Mouse (Mus musculus) fat pad, adult 2 months (tissue): ENCODE data around the gene Birc7.

Experiments
- DNase-seq: peaks from one replicate; pipeline ENCODE4 v3.0.0-alpha.2; 2011; ENCODE audit warnings: low read depth, low spot score; ENCODE audit errors: extremely low read depth

The Birc7 gene

DNA sequence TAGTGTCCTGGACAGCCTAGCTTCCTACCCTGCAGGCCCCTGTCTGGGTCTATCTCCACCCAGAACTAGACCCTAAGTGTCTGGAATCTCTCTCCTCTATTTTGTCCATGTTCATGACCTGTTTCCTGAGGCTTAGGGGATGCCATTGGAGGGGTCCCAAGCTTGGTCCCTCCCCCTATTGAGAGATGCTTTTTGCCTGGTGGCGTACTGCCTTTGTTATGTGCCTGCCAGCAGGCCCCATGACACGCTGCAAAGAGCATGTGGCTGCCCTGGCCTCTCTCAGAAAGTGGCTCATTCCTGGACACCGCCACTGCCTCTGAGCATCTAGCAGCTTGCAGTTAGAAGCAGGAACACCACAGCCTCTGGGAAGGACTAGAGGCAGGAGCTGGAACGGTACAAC, at the start of gene Birc7:
Gene Birc7, plus strand, starts transcription at position 301 of the 400 bp plus-strand sequence.
- DNase-seq: no peak

DNA sequence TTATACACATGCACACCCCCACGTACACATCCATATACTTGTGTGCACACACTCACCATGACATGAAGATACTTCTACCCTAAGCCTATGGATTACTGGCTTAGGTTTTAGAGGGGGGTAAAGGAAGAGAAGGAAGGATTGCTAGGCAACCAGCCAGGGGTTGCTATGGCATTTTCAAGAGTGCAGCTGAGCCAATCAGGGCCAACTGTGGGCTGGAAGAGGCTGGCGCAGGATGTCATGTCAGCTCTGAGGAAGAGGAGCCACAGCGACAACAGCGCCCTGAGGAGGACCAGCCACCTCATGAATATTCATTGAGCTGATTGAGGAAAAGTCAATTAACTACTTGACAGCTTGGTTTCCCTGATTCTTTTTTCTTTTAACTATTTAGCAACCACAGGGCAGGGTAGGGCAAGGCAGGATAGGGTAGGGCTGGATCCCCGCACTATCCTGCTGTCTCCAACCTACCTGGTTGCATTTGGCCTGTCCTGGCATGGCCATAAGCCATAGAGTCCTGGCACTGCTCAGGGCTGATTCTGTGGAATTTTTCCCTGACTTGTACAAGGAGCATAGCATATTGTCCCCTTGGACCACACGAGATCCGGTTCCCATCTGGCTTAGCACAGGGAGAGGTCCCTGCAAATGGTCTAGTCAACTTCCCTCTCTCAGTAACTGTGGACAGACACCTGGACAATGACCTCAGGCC, 49.3 kb upstream of the Birc7 start:
- DNase-seq: no peak

GRCm38 (mm10) chr2:180881281-180881680, 47.5 kb upstream of the Birc7 start:
- no peak for DNase-seq

DNA sequence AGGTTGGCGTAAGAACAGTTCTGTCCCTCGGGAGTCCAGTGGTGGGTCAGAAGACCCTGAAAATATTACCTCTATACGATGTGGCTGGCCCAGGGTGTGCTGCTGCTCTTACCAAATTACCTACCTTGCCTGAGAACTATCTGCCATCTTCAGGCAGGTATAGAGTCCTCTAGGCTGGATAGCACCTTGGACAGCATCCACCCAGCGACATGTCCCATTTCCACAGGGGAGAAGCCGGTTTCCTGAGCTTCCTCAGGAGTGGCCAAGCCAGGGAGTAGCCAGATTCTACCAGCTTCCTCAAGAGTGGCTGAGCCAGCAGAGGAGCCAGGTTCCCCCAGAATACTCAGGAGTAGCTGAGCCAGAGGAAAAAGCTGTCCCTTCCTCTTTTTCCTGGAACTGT, 43.6 kb upstream of the Birc7 start:
- DNase-seq: no peak

GRCm38 (mm10) chr2:180889271-180889920, 39.4 kb upstream of the Birc7 start:
- DNase-seq: no peak

GRCm38 (mm10) chr2:180889921-180890280, 38.9 kb upstream of the Birc7 start:
- no peak for DNase-seq

DNA sequence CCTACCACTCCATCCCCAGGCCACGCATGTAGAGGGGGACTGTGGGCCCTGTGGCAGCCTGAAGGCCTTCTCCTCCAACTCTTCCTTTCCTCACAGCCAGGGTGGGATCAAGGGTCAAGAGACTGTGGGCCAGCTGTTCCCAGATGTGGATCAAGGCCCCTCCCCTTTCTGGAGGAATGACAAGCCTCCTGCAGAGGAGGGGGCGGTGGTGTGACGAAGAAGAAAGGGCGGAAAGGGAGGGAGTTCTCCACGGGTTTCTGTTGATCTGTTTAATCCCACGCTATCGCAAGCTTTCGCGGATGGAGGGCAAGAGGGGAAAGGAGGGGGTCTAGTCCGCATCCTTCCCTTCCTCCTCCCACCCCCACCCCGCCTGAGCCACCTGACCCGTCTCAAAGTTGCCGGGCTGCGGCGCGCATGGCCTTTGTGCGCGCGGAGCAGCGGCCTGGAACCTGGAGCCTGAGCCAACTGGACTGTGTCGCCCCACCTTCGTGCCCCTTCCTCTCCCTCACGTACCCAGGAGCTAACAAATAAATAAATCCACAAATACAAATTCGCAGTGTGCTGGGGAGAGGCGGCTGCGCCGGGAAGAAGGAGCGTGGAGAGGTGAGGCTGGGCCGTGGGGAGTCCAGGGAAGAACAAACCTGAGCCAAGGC, 38.3 kb upstream of the Birc7 start:
- DNase-seq: no peak

GRCm38 (mm10) chr2:180891075-180891834, 37.6 kb upstream of the Birc7 start:
- no peak for DNase-seq

DNA sequence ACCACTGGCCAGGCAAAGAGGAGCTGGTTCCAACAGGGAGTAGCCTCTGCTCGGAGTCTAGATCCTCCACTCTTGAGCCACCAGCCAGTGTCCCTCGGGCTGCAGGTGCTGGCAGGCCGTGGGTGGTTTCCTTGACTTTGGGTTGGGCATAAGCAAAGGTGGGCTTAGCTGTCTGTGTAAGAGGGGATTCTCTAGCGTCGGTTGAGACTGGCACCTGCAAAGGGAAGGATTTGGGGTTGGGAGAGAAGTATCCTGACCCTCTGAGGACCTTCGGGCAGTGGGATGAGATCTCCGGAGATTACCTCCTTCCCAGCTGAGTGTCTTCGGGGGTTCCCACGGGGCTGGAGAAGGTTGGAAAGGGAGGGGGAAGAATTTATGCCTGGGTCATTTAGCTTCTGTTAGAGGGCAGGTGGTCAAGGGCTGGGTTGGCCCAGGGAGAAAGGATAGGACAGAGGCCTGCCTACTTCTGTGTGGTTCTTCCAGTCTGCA, 36.9 kb upstream of the Birc7 start:
- DNase-seq: no peak

GRCm38 (mm10) chr2:180892841-180893521, 35.8 kb upstream of the Birc7 start:
- DNase-seq: no peak

GRCm38 (mm10) chr2:180893537-180894028, 35.2 kb upstream of the Birc7 start:
- DNase-seq: no peak

DNA sequence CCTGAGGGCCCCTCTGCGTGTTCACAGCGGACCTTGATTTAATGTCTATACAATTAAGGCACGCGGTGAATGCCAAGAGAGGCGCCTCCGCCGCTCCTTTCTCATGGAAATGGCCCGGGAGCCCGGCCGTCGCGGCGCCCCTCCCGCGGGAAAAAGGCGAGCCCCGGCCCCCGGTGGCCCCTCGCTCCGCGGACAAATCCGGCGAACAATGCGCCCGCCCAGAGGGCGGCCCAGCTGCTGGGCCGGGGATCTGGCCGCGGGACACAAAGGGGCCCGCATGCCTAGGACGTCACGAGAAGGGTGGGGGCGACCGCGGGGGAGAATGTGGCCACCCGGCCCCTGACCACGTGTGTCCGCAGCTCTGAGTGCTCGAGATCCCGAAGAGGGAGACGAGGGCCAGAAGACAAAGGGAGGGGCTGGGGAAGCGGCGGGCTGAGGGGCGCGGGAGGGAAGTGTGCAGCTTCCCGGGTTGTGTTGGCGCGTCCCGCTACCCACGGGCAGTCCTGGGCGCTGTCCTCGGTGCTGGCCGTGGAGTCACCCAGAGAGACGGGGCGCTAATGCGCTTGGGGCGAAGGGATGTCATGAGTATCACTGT, 34.7 kb upstream of the Birc7 start:
- DNase-seq: no peak

DNA sequence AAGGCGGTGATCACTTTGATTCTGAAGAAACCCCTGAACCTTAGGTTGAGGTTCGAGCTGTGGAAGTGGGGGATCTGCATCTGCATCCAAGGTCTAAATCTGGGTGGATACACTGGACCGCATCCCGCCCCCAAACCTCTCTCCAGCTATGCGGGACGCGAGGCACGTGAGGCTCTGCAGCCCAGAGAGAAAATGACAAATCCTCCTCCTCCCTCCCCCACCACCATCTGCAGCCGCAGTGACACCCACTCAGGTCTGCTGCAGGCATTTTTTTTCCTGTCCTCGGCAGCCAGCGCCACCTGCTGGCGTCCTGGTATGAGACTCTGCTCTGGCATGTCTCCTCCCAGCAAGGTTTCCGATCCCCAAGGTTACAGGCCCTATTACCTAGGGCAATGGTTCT, 34.1 kb upstream of the Birc7 start:
- no peak for DNase-seq

DNA sequence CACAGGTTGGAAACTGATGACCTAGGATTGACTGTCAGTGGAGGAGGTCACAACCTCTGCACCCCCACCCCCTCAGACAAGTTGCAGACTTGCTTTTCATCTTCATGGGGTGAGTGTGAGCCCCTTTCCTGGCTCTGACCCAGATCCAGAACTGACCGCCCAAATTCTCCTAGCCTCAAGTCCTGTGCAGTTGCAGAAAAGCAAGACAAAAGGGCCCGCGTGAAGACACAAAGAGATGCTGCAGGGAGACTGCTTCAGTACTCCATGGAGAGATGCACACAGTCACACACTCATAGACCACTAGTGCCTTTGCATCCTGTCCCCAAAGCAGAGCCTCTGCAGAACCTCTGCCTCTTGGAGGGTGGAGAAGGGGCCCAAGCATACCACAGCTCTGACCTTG, 33.5 kb upstream of the Birc7 start:
- DNase-seq: no peak

DNA sequence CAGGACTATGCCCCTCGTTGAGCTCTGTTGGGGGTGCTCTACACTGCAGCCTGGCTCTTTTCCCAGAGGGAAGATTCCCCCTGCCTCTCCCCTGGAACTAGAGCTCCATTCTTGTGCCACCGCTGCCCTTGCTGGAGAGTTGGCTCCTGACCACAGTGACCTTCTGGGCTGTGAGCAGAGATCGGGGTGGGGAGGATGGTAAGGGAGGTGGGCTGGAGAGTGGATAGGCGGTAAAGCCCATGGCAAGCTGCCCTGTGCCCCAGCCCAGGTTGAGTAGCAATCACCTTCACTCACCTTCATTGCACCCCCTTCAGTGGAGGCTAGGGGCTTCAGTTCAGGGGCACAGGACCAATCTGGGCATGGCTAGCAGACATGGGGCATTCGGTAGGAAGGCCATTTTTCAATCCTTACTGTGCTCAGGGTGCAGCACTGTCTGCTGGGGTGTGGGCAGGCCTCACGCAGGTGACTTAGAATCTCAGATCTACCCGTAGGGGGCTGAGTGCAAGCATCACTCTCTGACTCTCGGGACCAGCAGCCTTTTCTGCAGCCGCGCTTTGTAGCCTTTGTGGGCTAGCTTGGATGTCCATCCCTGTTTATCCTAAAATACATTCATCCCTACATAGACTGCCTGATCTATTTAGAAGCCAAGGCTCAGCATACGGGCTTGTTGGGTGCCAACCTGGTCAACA, 32.8 kb upstream of the Birc7 start:
- DNase-seq: no peak

DNA sequence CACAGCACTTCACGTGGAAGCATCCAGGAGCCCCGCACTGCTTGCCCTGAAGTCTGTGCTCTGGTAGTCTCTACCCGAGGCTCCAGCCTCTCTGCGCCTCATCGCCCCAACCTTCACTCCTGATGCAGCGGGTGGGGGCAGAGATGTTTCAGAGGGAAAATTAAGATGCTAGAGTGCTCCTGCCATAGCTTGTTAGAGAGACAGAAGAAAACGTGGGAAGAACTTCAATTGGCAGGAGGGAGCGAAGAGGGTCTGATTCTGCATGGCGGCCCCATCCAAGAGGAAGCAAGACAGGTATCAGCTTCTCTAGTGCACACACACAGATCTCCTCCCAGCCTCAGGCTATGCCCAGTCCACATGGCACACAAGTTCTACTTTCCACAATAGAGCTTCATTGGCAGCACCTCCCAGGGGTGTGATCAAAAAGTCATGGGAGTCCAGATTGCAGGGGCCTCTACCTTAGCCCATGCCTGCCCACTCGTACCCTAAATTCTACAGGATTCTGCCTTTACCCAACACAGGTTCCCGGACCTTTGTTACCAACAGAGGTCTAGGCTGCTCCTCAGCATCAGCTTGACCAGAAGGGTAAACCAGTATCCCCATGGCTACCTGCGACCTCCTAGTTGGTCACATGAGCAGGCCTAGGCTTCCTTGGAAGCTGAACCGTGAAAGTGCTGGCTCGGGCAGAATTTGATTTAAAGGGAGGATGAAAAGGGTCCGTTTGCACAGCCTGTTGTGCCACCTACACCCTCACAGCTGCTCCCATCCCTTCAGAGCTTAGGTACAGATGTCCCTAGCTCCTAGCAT, 31.8 kb upstream of the Birc7 start:
- DNase-seq: no peak

DNA sequence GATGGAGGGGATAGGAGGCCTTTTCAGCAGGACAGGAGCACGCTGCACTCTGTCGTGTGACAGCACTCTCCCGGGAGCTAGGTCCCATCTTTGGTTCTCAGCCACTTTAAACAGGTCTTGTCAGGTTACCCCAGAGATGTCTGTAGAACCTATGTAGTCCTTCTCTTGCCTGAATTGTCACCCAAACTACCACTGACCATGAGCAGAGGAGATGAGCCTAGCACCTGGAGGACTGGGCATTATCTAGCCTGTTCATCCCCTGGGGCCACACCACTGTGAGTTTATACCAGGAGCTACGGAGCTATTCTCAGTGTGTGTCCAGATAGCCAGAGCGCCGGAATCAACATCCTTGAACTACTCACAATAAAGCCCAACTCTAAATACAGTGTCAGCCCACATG, 31.0 kb upstream of the Birc7 start:
- DNase-seq: no peak

DNA sequence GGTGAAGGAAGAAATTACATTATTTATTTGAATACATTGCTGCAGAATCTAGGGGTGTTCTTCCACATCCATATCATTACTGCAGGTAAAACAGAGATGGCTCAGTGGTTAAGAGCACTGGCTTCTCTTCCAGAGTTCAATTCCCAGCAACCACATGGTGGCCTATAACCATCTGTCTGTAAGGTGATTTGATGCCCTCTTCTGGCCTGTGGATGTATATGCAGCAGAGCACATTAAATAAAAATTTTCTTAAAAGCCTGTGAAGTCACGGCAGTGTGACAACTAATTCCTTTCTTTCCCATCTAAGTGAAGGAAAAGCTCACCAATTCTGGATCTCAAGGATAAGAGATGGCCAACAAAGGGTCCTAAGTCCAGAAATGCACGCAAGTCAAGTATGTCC, 26.7 kb upstream of the Birc7 start:
- no peak for DNase-seq
